Mouse (Mus musculus) adrenal gland, adult 2 months (tissue): ENCODE results near the gene Rabggtb. TPM values are rescaled to one million over a fixed set of nuclear protein-coding genes. Genes with fewer than 3 reads are reported as not detected.

ENCODE experiments used
- DNase-seq: peaks from one replicate; pipeline ENCODE4 v3.0.0; 2021
- long read RNA-seq: library from polyadenylated mRNA; stranded (forward); transcript quantifications from one replicate; pipeline ENCODE4 v2.0.0, GENCODE M21; 2021
- polyA plus RNA-seq: library from polyadenylated mRNA; depleted of rRNA; stranded (reverse); fragments of >200 nt; gene quantifications from 2 replicates; pipeline ENCODE4 v1.2.3, GENCODE M21; 2012; rRNA removed
- total RNA-seq, 2 experiments: library from RNA; stranded (reverse); gene quantifications; 2 replicates each; pipeline ENCODE4 v1.2.3; 2021

Gene Rabggtb
- total RNA-seq (10 to 100 TPM; 79.8 to 95.2 TPM), polyA plus RNA-seq (16.3 and 17.6 TPM in 2 replicates)
- long read RNA-seq, transcript Rabggtb-201 (9 exons, 1,381 nt): major isoform, 30 of 34 reads
- long read RNA-seq, partial matches to known transcripts: 1 of 34 reads
- long read RNA-seq, other reads (novel, unspliced or antisense): 3 of 34 reads

DNA sequence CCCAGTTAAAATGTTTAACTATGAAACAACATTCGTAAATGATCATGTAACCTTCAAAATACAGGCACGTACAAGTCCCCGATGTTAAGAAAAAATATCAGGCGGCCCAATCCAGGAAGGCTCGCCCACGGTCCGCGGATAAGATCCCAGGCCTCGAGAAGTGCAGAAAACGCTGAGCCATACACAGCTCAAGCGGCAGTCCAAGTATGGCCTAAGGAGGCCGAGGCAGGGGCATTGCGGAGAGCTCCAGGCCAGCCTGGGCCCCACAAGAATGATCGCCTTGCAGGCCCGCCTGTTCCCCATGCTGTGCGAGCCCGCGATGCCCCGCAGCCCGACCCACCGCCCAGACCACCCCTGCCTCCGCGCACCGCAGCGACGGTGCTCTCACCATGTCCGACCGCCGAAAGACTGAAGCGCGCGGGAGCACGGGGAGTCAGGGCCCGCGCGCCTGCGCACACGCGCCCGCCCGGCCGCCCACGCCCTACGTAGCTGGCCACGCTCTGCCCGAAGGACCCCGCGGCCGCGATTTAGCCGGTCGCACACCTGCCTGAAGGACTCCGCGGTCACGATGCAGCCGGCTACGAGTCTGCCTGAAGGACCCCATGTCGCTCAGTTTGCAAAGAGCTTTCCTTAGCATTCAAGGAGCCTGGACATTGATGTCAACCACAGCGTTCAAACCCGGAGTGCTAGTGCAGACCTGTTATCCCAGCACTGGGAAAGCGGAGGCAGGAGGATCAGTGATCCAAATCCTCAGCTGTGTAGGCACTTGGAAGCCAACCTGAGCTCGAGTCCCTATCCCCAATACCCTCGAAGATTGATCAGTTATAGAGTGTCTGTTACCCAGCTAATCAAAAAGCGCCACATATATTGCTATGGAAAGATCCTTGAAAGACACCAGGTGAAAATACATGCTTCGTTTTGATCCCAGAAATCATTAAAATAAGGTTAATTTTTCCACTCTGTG lies at the start of gene Rabggtb:
Gene Rabggtb, minus strand, starts transcription at position 464 of the 964 bp plus-strand sequence.
- peak; percentile 96 for DNase-seq

DNA sequence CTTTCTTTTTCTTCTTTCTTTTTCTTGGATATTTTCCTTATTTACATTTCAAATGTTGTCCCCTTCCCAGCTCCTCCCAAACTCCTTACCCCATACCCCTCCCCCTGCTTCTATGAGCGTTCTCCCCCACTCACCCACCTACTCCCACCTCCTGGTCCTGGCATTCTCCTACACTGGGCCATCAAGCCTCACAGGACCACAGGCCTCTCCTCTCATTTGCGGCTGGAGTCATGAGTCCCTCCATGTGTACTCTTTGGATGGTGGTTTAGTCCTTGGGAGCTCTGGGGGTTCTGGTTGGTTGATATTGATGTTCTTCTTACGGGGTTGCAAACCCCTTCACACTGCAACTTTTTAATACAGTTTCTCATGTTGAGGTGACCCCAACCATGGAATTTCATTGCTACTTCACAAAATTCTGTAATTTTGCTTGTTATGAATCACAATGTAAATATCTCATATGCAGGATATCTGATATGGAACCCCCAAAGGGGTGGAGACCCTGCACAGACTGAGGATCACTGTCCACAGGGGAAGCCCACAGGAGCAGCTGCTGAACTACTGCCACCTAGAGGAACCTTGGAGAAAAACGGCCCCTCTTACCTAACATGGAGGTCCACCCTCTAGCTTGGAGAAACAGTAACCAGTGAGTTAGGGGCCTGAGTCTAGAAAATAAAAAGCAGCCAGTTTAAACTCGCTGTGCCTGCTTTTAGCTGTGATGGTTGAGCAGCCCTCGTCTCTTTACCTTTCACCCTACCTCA lies 49.0 kb upstream of the Rabggtb start:
- no peak for DNase-seq

DNA sequence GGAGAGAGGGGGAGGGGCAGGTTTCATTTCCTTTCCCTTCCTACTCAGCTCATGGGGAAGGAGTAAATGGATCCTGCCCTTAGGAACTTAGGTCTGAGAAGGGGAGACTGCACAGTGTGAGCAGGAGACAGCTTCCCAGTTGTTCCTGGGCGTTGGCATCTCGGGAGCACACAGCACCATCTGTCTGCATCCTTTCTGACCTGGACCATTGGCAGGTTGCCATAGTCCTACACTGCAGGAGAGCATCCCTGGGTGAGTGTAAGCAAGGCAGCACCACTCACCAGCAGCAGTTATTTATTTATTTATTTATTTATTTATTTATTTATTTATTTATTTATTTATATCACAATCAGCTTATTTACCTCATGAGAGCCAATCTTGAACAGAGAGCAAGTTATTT lies 48.1 kb upstream of the Rabggtb start:
- DNase-seq: no peak

DNA sequence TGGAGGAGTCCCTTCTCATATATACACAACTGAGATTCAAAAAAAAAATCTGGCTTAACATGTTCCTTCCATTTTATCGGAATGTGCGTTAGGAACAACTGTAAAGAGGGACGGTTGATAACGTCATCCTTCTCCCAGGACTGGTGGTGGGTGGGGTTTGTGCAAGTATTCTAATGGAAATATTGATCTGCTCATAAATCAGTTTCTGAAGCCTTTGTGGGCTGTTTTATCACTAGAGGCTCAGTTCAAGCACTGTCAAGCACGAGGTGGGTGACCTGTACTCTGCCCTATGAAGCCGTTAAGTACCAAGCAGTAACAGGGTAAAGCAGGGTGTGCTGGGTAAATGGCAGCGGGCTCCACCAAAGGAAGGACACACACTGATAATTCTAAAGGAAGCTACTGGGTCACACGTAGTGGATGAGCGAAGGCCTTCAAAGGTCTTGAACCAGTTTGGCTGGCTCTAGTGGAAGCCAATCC lies 47.0 kb upstream of the Rabggtb start:
- DNase-seq: no peak

DNA sequence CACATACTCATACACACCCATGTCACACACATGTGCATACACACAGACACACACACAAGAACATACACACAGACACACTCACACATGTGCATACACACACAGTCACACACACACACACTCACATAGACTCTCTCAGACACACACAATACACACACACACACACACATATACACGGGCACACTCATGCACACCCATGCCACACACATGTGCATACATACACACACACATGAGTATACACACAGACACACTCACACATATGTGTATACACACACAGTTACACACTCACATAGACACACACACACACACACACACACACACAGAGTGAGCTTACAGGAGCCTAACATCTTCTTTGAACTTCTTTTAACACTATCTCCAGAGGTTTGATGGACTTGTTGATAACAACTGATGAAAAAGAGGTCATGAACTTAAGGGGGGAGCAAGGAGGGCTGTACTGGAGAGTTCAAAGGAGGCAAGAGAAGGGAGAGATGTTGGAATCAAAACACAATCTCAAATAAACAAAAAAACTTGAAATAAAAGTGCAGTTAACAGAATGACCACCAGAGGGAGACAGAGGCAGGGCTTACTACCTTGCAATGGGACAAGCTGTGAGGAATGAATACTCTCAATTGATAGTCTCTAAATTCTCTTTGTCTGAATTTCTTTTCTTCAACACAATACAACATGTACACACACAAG lies 46.4 kb upstream of the Rabggtb start:
- DNase-seq: no peak

DNA sequence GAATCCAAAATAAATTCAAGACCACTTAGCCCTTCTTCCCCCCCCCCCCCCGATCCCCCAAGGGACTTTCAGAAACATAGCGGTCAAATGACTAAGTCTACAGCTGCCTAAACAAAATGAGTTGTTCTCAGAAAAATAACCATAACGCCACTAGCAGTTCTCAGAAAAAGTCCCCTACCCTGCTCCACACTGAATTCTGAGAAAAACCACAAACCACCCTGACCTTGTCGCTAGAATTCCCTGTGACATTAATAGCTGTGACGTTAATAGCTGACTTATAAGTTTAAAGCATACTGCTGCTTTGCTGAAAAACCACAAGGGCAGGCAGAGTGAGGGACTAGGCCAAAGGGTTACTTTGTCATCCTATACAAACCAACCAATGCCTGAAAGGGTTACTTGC lies 45.1 kb upstream of the Rabggtb start:
- DNase-seq: no peak

DNA sequence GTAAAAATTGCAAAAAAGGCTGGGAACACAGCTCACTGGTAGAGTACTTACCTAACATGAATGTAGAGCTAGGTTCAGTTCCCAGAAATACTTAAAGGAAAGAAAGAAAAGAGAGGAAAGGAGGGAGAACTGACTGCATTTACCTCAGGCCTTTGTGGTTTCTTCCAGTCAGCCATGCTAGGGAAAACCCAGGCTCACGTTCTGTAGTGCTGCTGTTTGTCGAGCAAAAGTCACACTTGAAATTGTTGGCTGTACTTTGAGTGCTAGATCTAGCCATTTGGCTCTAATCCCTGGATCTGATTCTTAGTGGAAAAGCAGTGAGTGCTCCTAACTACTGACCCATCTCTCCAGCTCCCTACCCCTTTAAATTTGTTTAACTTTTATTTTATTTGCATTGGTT lies 35.4 kb upstream of the Rabggtb start:
- peak; percentile 19 for DNase-seq

DNA sequence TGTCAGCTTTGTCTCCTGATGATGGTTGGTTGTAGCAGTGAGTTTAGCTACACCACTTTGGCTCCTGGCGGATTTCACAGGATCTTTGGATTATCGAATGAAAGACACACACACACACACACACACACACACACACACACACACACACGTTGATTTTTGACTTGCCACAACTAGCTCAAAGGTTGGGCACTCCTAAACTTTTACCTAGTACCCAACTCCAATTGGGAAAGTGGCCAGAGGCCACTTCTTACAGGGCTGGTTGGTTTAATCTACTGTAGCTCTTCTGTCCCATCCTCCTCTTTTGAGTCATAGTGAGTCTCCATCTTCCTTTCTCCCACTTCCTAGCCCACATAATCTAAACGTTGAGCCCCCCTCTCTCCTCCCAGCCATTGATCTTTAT lies 34.5 kb upstream of the Rabggtb start:
- DNase-seq: no peak

DNA sequence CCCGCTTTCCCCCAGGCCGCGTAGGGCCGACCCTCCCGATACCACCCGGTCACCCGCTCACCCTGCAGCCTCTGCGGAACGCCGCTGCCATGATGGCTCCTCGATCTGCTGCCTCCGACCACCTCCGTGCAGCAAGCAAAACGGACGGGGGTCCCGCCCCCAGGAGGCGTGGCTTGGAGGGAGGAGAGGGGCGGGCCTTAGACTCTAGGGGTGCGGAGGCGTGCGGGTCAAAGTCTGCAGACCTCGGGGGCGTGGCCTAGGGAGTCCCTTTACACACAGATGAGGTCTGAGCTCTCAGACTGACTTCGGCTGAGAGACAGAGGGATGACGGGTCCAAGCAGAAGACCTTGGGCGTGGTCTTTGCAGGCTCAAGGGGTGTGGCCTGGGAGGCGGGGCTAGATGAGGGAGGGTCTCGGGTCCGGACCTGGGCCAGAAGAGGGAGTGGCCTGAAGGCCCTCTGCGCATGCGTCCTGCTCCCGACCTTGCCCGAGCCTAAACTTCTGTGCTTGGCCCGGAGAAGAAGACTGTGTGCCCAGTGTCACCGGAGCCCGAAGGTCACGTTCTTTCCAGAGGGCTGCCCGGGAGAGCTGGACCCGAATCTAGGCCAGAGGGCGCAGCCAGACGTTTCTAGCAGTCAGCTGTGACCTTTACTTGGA lies 31.7 kb upstream of the Rabggtb start, which contains the start of gene Acadm:
Gene Acadm, minus strand, starts transcription at position 298 of the 656 bp plus-strand sequence.
- peak; percentile 100 for DNase-seq

DNA sequence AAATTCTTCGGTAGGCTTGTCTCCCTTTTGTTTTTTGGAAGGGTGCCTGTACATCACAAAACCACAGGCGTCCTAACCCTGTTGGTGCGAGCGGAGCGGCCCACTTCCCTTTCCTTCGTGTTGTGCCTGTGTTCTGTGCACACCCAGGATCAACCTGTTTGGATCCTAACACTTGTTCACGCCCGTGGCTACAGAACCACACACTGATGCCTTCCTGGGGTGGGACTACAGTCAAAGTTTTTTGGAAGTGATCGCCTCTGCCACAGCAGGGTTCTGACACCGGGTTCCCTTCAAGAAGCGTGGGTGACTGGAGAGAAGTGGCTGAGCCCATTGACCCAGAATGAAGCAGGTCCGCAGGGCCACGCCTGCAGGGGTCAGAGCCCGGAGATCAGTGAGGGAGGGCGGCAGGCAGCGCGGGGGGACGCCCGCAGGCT lies 31.1 kb upstream of the Rabggtb start:
- DNase-seq: no peak

DNA sequence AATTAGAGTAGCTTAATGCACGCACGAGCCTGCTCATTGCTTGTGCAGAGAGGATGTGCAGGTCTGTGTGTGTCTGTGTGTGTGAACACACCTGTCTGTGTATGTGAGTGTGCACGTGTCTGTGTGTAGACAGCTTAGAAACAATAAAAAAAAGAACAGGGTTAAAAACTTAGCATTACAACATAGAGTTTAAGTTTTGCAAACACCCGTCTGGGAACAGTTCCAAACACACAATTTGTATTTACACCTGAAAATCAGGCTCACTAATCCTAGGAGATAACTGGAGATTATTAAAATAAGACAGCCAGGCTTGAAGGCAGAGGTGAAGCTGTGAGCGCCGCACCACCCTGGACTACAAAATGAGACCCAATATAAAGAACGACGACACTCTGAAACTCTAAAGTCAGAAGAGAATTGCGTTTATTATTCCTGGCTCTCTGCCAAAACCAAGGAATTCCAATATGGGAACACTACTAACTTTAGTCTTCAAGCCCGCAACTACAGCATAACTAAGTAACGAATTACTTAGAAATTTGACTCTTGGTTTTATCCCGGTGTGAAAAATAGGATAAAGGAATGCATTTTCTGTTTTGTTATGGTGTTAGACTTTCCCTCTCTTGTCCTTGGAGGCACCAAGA lies 30.3 kb upstream of the Rabggtb start:
- no peak for DNase-seq

DNA sequence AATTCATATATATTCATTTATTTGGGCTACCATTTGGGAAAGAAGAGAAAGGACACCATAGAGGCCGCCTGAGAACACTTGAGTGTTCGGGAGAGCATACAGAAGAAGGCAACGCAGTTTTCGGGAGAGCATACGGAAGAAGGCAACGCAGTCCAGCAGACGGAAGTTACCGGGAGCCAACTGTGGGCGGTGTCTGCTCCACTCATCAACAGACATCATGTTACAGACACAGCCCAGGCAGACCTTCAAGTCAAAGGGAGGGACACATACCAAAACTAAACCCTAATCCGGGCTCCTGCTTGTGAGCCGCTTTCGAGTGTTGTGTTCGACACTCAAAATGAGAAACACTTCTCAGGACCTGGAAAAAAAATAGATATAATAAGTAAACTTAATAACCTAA lies 28.8 kb upstream of the Rabggtb start:
- DNase-seq: no peak

DNA sequence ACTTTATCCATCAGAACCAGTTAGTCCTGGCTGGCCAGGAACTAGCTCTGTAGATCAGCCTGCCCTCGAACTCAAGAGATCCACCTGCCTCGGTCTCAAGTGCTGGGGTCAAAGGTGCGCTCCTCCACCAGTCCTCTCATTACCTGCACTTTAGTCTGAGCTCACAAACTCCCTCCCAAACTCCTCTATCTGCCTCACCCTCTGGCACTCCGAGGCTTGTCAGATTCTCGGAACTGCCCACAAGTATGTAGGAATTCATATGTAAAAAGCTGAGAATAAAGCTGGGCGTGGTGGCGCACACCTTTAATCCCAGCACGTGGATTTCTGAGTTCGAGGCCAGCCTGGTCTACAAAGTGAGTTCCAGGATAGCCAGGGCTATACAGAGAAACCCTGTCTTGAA lies 27.7 kb upstream of the Rabggtb start:
- no peak for DNase-seq

DNA sequence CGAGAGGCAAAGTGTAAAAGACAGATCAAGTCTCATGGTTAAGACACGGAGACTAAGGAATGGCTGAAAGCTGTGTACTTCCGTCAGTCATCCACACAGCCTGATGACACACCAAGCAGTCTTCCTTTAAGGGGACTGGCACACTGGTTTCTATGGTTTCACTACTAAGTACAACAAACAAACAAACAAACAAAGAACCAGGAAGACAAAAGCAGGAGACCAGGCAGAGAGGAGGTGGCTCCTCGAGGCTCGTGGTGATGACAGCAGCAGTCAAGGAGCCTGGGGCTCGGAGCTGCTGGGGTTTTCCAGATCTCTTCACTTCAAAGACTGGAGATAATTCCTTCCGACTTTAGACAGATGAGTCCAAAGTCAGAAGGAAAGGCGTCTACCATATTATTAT lies 27.2 kb upstream of the Rabggtb start:
- no peak for DNase-seq

DNA sequence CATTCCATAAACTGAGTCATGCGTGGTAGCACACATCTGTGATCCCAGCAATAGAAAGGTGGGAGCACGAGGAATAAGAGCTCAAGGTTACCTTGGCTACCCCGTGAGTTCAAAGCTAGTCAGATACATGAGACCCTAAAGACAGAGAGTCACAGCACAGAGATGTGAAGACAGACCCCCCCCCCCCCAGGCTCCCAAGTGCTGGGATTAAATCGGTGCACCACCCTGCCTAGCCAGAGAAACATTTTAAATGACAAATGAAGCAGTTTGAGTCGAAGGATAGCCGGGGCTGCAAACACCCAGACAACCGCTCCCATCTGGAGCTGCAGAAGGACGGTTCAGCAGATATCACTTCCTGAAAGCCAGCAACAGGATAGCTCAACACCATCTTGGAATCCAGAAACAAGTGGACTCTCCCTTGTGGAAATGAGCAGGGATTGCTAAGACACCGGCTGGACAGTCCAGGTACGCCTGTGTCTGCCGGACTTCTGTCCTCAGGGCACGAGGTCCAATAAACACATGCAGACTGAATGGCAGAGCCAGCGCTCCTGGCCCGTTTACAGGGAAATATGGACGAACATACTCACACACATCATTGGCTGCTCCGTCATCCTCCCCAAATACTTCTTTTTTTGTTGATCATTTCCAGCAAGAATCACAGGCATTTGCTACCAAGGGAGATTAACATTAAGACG lies 24.5 kb upstream of the Rabggtb start:
- no peak for DNase-seq

DNA sequence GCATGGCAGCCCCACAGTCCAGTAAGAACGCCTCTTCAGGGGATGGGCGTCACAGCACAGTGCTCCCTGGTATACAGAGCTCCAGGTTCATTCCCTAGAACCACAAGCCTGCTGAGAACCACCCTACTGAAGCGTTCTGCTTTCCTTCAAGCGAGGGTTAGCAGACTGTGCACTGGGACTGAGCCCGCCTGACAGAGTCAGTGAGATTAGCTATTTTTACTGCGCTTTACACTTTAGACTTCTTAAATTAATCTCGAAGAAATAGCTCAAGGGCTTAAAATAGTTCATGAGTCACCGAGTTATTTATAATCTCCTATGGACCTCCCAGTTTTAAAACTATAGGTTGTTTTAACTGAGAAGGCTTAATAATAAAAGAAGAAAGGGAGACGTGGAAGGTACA lies 23.1 kb upstream of the Rabggtb start:
- no peak for DNase-seq

DNA sequence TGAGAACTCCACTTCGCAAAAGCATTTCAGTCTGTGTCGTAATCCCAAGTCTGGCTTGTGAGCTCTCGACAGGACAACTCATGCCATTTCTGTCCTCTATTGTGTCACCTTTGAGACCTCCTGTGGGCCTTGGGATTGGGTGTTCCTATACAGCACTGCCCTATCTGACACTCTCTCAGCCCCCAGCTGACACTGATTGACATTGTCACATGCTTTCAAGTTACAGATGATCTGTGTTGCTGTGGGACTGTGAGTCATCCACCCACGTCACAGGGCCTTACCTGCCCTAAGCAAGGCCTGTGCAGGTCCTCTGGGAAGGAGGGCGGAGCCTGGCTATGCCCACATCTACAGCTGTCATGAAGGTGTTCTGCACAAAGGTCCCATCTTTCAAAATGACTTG lies 19.7 kb upstream of the Rabggtb start:
- DNase-seq: no peak

DNA sequence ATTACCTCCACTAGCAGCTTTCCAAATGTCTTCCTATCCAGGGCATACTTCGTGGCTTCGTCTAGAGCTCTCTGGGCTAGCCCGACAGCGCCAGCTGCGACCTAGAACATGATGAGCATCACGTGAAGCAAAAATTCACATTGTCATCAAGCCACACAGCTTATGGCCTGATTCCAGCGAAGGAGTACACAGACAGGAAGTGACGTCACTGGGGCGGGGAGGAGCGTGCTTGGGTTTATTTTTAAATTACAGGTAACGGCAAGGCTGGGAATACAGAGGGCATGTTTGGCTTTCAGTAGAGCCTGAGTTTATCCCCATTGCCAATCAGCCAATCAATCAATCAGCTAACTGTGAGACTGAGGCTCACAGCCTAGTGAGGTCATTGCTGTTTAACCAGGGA lies 16.7 kb upstream of the Rabggtb start:
- DNase-seq: no peak

DNA sequence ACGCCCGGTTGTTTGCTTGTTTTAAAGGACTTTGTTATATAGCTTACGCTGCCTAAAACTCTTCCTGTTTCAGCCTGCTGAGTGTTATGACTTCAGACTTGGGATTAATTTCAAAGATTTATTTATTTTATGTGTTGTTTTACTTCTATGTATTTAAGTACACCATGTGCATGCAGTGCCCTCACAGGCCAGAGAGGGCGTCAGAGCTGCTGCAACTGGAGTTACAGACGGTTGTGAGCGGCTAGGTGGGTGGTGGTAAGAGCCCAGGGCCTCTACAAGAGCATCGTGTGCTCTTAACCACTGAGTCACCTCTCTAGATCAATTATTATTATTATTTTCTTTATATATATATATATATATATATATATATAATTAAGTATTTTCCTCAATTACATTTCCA lies 13.5 kb upstream of the Rabggtb start:
- no peak for DNase-seq
